Mouse (Mus musculus) heart, postnatal 0 days (tissue): ENCODE results near the gene Homer2.

Source experiments
- CTCF ChIP-seq: IDR thresholded peaks from 2 replicates; pipeline ENCODE4 v1.5.1; 2016; ENCODE audit warnings: antibody characterized with exemption, control low read depth, low read depth
- EP300 ChIP-seq: IDR thresholded peaks from 2 replicates; pipeline ENCODE4 v1.6.1; 2016; ENCODE audit warnings: antibody characterized with exemption, low read depth

GRCm38 (mm10) chr7:81579312-81579711, 128.0 kb downstream of the Homer2 start:
- TF ChIP-seq CTCF: no peak
- no peak for TF ChIP-seq EP300
